Mouse (Mus musculus): ENCODE measurements around the gene Krtcap3. TPM values are rescaled to one million over a fixed set of nuclear protein-coding genes. Genes with fewer than 3 reads are reported as not detected.

Gene Krtcap3
- 217 and 238 TPM in 2 replicates for polyA plus RNA-seq (2012; rRNA removed; ENCODE audit: low replicate concordance)

DNA sequence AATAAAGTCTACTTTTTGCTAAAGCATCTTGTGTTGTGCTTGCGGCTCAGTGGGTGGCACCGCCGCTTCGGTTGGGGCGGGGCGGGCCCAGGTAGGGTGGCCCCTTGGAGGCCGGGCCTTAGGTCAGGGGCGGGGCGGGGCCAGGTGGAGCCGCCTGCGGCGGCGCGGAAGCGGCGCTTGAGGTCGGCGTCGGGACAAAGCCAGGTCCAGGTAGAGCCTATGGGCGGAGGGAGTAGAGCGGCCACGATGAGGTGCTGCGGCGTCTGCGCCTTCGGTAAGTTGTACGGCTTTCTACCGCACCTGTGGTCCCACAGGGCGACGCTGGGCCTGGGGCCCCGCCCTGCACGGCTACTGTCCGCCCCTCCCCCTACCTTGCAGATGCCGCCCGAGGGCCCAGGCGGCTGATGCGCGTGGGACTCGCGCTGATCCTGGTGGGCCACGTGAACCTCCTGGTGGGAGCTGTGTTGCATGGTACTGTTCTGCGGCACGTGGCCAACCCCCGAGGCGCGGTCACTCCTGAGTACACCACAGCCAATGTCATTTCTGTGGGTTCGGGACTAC lies at the start of gene Krtcap3:
TSS of gene Krtcap3 (plus strand) at position 151 of the 561 bp plus-strand sequence.

GRCm38 (mm10) chr5:31201742-31202590 lies 49.5 kb upstream of the Krtcap3 start, which contains the start of gene Zfp513:
Zfp513 (minus strand) TSS chr5:31202303.

GRCm38 (mm10) chr5:31220448-31221303 lies 30.8 kb upstream of the Krtcap3 start, which contains the start of gene Ppm1g:
Ppm1g (minus strand) TSS chr5:31220687.

DNA sequence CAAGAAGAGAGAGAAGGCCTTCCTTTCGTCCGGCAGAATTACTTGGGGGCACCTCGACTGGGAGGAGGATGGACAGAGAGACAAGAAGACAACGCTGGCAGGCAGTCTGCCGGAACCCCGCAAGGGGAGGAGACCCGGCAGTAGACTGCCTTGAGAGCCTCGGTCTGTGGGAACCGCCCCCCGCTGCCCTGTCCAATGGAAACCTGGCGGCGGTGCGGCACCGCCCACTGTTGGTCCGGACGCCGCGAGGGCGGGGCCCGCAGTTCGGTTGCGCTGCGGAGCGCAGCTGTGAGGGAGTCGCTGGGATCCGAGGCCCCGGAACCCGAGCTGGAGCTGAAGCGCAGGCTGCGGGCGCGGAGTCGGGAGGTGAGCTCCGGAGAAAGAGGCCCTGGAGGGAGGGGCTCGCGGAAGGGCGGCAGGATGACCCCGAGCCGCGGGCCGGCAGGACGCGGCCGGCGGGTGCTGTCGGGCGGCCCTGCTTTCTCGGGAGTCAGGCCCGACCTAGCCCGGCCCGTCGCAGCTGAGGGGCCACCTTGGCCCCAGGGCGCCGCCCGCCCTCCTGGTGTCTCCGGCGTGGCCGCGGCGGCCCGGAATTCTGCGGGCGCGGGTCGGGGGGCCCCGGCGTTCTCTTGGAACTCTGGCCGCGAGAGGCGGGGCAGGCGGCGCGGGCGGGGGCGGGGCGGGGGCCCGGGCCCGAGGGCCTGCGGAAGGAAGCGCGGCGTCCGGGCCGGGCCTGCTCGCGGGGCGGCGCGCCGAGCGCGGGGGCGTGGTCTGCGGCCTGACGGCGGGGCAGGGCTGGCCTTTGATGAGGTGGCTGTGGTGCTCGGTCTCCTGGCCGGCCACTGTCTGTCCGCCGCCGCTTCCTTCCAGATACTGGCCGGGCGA lies 10.6 kb upstream of the Krtcap3 start, which contains the start of the genes Nrbp1 and Gm9970:
TSS of gene Nrbp1 (plus strand) at position 228 of the 885 bp plus-strand sequence.
TSS of gene Gm9970 (minus strand) at position 596 of the 885 bp plus-strand sequence.

DNA sequence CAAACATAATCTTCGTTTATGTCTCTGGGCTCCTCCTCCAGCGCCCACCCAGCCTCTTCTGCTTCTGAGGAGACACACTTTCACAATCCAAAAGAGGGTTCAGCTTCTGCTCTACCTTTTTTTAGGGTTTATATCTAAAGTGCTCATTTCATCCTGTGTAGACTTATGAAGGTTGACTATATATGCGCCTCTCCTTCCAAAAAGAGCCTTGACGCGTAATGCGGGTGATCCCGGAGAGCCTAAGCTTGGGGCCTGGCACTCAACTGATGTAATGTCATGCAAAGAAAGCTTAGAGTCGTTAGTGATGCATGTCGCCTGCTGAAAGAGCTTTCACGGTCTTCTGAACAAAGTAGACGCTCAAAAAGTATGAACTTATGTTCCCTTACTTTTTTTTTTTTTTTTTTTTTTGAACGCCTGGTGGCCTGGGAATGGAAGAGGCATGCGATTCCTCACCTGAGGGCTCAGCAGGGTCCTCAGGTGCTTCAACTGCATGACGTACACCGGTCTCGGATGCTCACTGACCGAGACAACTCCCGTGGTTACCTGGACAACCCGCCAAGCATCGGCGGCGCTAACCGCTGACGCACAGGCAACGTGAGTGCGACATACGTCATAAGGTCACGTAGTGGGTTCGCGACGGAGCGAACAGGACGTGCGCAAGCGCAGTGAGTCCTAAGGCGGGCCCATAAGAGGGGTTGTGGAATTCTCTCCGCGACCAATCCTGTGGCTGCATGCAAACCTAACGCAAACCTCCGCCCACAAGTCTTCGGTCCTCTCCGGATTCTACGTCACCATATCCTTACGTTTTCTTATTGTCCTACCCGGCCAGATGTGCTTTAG lies 39.2 kb downstream of the Krtcap3 start, which contains the start of gene Ift172:
TSS of gene Ift172 (minus strand) at position 596 of the 840 bp plus-strand sequence.

DNA sequence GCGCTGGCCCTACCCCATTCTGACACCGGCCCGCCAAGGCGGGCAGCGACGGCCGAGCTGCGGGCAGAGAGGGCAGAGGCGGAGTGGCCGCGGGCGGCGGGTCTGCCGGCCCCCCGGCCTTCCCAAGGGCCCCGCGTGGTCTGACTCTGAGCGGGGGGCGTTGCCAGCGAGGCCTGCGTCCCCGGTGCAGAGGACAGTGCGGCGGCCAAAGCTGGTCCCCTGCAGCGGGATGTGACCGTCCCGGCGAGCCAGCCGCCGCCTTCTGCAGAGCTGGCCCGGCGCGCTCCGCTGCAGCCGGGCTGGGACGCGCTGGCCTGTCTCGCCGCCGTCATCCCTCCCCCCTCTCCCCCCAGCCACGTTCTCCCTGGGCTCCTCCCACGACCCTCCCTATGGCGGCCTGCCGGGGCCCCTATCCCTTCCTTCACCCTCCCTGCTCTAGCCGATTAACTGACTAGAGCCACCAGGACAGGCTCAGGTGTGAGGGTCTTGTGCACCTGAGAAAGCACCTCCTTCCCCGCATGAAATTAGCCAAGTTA lies 44.2 kb downstream of the Krtcap3 start, which contains the start of gene Fndc4:
TSS of gene Fndc4 (minus strand) at position 475 of the 536 bp plus-strand sequence.

DNA sequence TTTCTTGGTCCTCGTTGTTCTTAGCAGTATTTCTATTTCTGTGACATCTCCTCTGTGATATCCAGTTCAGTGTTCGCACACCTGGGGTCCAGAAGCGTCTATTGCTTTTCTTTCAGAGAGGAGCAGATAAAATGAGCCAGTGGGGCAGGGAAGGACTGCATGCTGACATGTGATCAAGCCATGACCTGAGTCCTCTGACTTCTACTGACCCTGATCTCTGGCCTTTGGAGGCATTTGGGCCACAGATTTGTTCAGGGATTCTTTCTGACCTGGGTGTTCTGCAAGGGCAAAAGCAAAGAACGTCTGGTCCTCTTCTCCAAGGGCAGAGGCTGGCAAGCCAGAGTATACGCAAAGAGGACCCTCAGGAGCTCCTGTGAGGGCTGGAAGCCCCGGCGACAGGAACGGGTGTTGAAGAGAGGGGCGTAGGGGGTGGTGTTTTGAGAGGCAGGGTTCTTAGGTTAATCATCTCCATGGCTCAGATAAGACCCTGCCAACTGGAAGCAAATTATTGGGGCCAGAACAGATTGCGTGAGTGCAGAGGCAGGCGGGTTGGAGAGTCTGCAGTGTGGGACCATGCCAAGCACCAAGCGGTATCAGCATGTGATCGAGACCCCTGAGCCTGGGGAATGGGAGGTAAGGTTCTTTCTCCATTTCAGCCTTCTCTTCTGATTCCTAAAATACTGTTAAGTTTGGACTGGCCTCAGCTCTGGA lies 45.7 kb downstream of the Krtcap3 start, which contains the start of gene Gckr:
TSS of gene Gckr (plus strand) at position 397 of the 711 bp plus-strand sequence.

Other genes starting within 250 kb of the Krtcap3 start
- 39.3 and 58.7 TPM in 2 replicates for gene Atraid, start 203.4 kb upstream of the Krtcap3 start, polyA plus RNA-seq (2012; rRNA removed; ENCODE audit: low replicate concordance)
- 37.3 and 46.8 TPM in 2 replicates for gene Slc5a6, start 202.8 kb upstream of the Krtcap3 start, polyA plus RNA-seq (2012; rRNA removed; ENCODE audit: low replicate concordance)
- gene Cad, start 196.9 kb upstream of the Krtcap3 start, polyA plus RNA-seq (2012; rRNA removed; ENCODE audit: low replicate concordance) = 13.4 and 20.9 TPM in 2 replicates
- not detected in 2 replicates for gene Dnajc5g, start 145.4 kb upstream of the Krtcap3 start, polyA plus RNA-seq (2012; rRNA removed; ENCODE audit: low replicate concordance)
- 0.15 and 0.69 TPM in 2 replicates for gene Slc30a3, start 143.5 kb upstream of the Krtcap3 start, polyA plus RNA-seq (2012; rRNA removed; ENCODE audit: low replicate concordance)
- gene Trim54, start 135.0 kb upstream of the Krtcap3 start, polyA plus RNA-seq (2012; rRNA removed; ENCODE audit: low replicate concordance) = not detected in 2 replicates
- gene Ucn, start 112.9 kb upstream of the Krtcap3 start, polyA plus RNA-seq (2012; rRNA removed; ENCODE audit: low replicate concordance) = not detected in 2 replicates
- gene Mpv17, start 97.4 kb upstream of the Krtcap3 start, polyA plus RNA-seq (2012; rRNA removed; ENCODE audit: low replicate concordance) = 20.0 and 31.7 TPM in 2 replicates
- gene Gm29609, start 71.8 kb upstream of the Krtcap3 start, polyA plus RNA-seq (2012; rRNA removed; ENCODE audit: low replicate concordance) = 0.47 and 0.76 TPM in 2 replicates
- gene Gtf3c2, start 71.5 kb upstream of the Krtcap3 start, polyA plus RNA-seq (2012; rRNA removed; ENCODE audit: low replicate concordance) = 29.7 and 31.1 TPM in 2 replicates
- 59.4 and 61.7 TPM in 2 replicates for gene Snx17, start 58.5 kb upstream of the Krtcap3 start, polyA plus RNA-seq (2012; rRNA removed; ENCODE audit: low replicate concordance)
- gene Eif2b4, start 58.3 kb upstream of the Krtcap3 start, polyA plus RNA-seq (2012; rRNA removed; ENCODE audit: low replicate concordance) = 27.5 and 32.1 TPM in 2 replicates
- gene Zfp513, start 49.4 kb upstream of the Krtcap3 start, polyA plus RNA-seq (2012; rRNA removed; ENCODE audit: low replicate concordance) = 52.4 and 60.3 TPM in 2 replicates
- 85.7 and 105 TPM in 2 replicates for gene Ppm1g, start 31.0 kb upstream of the Krtcap3 start, polyA plus RNA-seq (2012; rRNA removed; ENCODE audit: low replicate concordance)
- gene Nrbp1, start 10.8 kb upstream of the Krtcap3 start, polyA plus RNA-seq (2012; rRNA removed; ENCODE audit: low replicate concordance) = 185 and 336 TPM in 2 replicates
- 1.2 TPM in 1 of 2 replicates, not detected in the other for gene Gm9970, start 10.5 kb upstream of the Krtcap3 start, polyA plus RNA-seq (2012; rRNA removed; ENCODE audit: low replicate concordance)
- 31.0 and 35.5 TPM in 2 replicates for gene Ift172, start 39.4 kb downstream of the Krtcap3 start, polyA plus RNA-seq (2012; rRNA removed; ENCODE audit: low replicate concordance)
- 2.6 and 5.2 TPM in 2 replicates for gene Fndc4, start 44.4 kb downstream of the Krtcap3 start, polyA plus RNA-seq (2012; rRNA removed; ENCODE audit: low replicate concordance)
- gene Gckr, start 45.8 kb downstream of the Krtcap3 start, polyA plus RNA-seq (2012; rRNA removed; ENCODE audit: low replicate concordance) = not detected in 2 replicates
- 3.0 and 4.6 TPM in 2 replicates for gene Zfp512, start 200.7 kb downstream of the Krtcap3 start, polyA plus RNA-seq (2012; rRNA removed; ENCODE audit: low replicate concordance)
- gene 4930548H24Rik, start 234.0 kb downstream of the Krtcap3 start, polyA plus RNA-seq (2012; rRNA removed; ENCODE audit: low replicate concordance) = not detected in 2 replicates
- gene Gpn1, start 243.1 kb downstream of the Krtcap3 start, polyA plus RNA-seq (2012; rRNA removed; ENCODE audit: low replicate concordance) = 3.9 and 15.5 TPM in 2 replicates